Mouse (Mus musculus) forebrain, embryonic 11.5 days (tissue): ENCODE data around the gene Usp24. TPM values are rescaled to one million over a fixed set of nuclear protein-coding genes. Genes with fewer than 3 reads are reported as not detected.

Experiments used
- ATAC-seq: fragments of 200-750 bp; cut with Nextera tagmentation; replicated peaks from 2 replicates; pipeline ENCODE4 v1.8.0; 2017; ENCODE audit warnings: moderate TSS enrichment; ENCODE audit not compliant: low FRiP score
- DNase-seq: peaks from one replicate; pipeline ENCODE4 v3.0.0-alpha.2; 2017; ENCODE audit warnings: low spot score
- H3K27ac ChIP-seq: fragments of 300-500 bp; sonication (generic); 2 replicates; pipeline ENCODE4 v1.5.1; 2014; ENCODE audit warnings: low read depth, low read length
- H3K27me3 ChIP-seq: fragments of 300-500 bp; sonication (generic); 2 replicates; pipeline ENCODE4 v1.6.1; 2014; ENCODE audit warnings: mild to moderate bottlenecking, low read length, mixed read lengths; ENCODE audit not compliant: control insufficient read depth, insufficient read depth
- H3K36me3 ChIP-seq: fragments of 300-500 bp; sonication (generic); 2 replicates; pipeline ENCODE4 v1.6.1; 2014; ENCODE audit warnings: mild to moderate bottlenecking, low read length, moderate library complexity, mixed read lengths; ENCODE audit not compliant: control insufficient read depth, insufficient read depth
- H3K4me1 ChIP-seq: fragments of 300-500 bp; sonication (generic); replicated peaks from 2 replicates; pipeline ENCODE4 v1.6.1; 2014; ENCODE audit warnings: low read length, mixed read lengths; ENCODE audit not compliant: control insufficient read depth, insufficient read depth
- H3K4me2 ChIP-seq: fragments of 300-500 bp; sonication (generic); 2 replicates; pipeline ENCODE4 v1.6.1; 2014; ENCODE audit warnings: low read depth, mild to moderate bottlenecking, low read length, moderate library complexity, mixed read lengths; ENCODE audit not compliant: severe bottlenecking
- H3K4me3 ChIP-seq: fragments of 300-500 bp; sonication (generic); 2 replicates; pipeline ENCODE4 v1.5.1; 2014; ENCODE audit warnings: low read depth, low read length
- H3K9ac ChIP-seq: fragments of 300-500 bp; sonication (generic); 2 replicates; pipeline ENCODE4 v1.6.1; 2014; ENCODE audit warnings: low read length
- H3K9me3 ChIP-seq: fragments of 300-500 bp; sonication (generic); 2 replicates; pipeline ENCODE4 v1.6.1; 2016; ENCODE audit warnings: low read length, mixed read lengths; ENCODE audit not compliant: control insufficient read depth
- WGBS: fragments of 180-500 bp; shearing (Covaris S2); extraction: QIAGEN DNeasy Blood & Tissue Kit; methylation state at CpG from one replicate; pipeline ENCODE4 v1.1.7; 2014; 5-methylcytosine and 5-hydroxymethylcytosine counted together
- polyA plus RNA-seq: library from polyadenylated mRNA; unstranded; fragments of >200 nt; fragmentation: Nextera tagmentation; extraction: Ambion mirVana; gene quantifications from 2 replicates; pipeline ENCODE4 v1.2.1, GENCODE M21; 2014

Gene Usp24
- polyA plus RNA-seq, 1 experiment from 2014 or later: 12.8 TPM

DNA sequence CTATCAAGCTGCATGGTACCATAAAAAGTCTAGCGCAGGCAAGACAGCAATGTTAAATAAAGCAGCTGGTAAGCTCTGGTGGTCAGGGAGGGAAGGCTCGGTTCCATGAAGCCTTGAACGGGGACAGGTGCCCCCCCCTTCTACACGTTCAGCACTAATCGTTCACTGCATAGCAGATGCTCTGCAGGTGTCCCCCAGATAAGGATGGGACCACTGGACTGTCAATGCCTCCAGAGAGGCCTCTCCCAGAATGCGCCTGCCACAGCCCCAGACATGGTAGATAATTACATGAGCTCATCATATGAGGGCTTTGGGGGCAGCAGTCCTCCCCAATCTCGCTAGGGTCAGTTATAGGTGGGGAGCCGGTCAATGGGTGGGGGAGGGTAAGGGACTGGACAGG, 133.3 kb downstream of the Usp24 start:
- Histone ChIP-seq H3K4me1 (no peaks in the 10 kb centered on the region), H3K4me3 (no peak overlapping the region), H3K9me3 (no peaks in the 10 kb centered on the region), H3K27me3 (no peaks in the 10 kb centered on the region), H3K36me3 (no peaks in the 10 kb centered on the region), H3K9ac (no peak overlapping the region), H3K27ac (no peak overlapping the region), H3K4me2 (no peak overlapping the region)
- ATAC-seq: no peak
- WGBS: 89% methylated on average over 8 of the region's 8 CpGs
- DNase-seq: no peak

DNA sequence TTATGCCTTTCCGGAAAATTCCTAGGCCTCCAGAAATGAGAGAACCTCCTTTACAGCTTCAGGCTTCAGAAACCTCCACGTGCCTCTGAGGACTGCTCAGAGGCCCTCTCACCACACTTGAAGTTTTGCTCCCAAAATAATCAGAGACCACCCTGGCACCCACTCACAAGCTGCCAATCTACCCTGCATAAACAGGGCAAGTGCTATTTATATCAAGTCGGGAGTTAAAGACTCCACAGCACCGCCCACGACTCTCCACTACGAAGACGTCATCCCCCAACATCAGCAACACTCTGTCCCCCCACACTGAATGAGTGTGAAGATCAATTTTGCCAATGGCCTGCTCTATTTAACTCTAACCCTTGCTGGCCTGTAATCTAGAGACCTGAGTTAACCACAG, 136.4 kb downstream of the Usp24 start:
- DNase-seq: no peak
- Histone ChIP-seq H3K4me1 (no peaks in the 10 kb centered on the region), H3K9ac (no peak overlapping the region), H3K27me3 (no peaks in the 10 kb centered on the region), H3K4me2 (no peak overlapping the region), H3K9me3 (no peaks in the 10 kb centered on the region), H3K36me3 (no peaks in the 10 kb centered on the region), H3K27ac (no peak overlapping the region), H3K4me3 (no peak overlapping the region)
- ATAC-seq: no peak
- WGBS: 87% methylated on average over 7 of the region's 7 CpGs

DNA sequence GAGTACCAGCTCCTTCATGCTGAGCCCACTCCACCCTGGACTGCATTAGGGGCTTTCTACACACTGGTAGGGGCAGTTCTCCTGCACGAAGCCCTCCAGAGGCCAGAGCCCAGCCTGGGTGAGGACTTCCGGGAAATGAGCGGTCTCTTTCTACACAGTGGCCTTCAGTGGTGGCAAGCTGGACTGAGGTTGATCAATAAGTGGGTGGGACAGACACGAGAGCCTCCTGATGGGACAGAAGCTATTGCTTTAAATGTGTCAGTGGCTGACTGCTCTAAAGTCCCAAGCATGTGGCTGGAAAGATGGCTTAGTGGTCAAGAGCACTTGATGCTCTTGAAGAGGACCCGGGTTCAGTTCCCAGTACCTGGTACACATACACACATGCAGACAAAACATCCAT, 137.1 kb downstream of the Usp24 start:
- 89% methylated on average over 5 of the region's 5 CpGs for WGBS

DNA sequence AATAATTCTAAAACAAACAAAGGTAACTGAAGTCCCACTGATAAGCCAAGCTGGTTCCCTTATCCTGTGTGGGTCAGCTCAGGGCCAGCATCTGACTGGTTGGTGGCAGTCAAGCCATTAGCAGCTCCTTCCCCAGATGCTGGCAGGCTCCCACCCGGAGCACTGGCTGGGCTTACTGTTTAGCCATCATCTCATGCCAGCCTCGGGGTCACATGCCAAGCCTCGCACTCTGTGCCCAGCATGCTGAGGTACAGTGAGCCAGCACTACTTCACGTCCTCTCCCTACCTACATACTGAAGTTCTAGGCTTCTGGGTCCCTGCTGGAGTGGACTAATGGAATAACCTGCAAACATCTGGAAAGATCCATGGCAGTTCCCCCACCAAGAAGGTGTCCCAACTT, 137.5 kb downstream of the Usp24 start:
- Histone ChIP-seq H3K9me3 (no peaks in the 10 kb centered on the region), H3K4me2 (no peak overlapping the region), H3K9ac (no peak overlapping the region), H3K4me3 (no peak overlapping the region), H3K27ac (no peak overlapping the region), H3K27me3 (no peaks in the 10 kb centered on the region), H3K4me1 (no peaks in the 10 kb centered on the region), H3K36me3 (no peaks in the 10 kb centered on the region)
- 90% methylated on average over 4 of the region's 4 CpGs for WGBS
- DNase-seq (no peak), ATAC-seq (no peak)

More for the DNA sequence above, 137.1 kb downstream of the Usp24 start:
- DNase-seq: no peak
- H3K27me3 ChIP-seq: no peaks in the 10 kb centered on the region
- no peak overlapping the region for H3K27ac ChIP-seq
- H3K9me3 ChIP-seq: no peaks in the 10 kb centered on the region
- H3K36me3 ChIP-seq: no peaks in the 10 kb centered on the region
- ATAC-seq: no peak
- no peak overlapping the region for H3K4me2 ChIP-seq
- H3K4me1 ChIP-seq: no peaks in the 10 kb centered on the region
- no peak overlapping the region for H3K9ac ChIP-seq
- no peak overlapping the region for H3K4me3 ChIP-seq

DNA sequence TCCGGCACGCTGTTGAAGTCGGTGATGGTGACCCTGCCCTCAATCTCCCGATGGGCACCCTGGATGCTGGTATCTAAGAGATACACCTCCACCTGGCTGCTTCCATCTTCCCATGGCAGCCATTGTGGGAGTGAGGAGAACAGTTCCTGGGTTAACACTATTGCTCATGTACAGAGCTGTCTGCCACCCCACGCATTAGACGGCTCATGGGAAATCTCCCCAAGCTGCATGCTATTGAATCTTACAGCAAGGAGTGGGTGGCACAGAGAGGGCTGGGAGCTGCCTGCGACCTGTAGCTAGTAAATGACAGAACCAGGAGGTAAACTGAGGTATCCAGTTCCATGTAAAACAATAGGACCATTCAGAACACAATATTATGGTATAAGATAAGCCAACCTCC, 138.5 kb downstream of the Usp24 start:
- DNase-seq (no peak), ATAC-seq (no peak)
- WGBS: 93% methylated on average over 7 of the region's 7 CpGs
- Histone ChIP-seq H3K4me3 (no peak overlapping the region), H3K4me1 (no peaks in the 10 kb centered on the region), H3K4me2 (no peak overlapping the region), H3K27ac (no peak overlapping the region), H3K36me3 (no peaks in the 10 kb centered on the region), H3K27me3 (no peaks in the 10 kb centered on the region), H3K9ac (no peak overlapping the region), H3K9me3 (no peaks in the 10 kb centered on the region)

DNA sequence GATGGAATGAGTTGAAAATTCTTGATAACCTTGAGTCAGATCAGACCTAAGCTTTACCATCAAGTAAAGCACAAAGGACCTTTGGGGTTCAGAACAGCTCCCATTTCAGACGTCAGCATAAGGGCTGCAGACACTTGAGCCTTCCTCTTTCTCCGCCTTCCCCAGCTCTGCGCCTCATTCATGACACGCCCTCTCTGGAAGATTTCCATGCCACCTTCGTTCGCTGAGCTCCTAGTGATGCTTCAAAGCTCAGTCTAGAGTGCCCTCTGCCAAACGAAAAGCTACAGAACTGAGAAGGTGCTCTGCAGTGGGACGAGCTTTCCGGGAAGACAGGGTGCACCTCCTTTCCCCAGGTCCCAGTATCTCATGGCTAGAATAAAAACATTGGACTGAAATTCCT, 146.0 kb downstream of the Usp24 start:
- no peaks in the 10 kb centered on the region for H3K9me3 ChIP-seq
- H3K4me1 ChIP-seq: peaks cover 9% of the 10 kb centered on the region
- no peak overlapping the region for H3K4me2 ChIP-seq
- no peak overlapping the region for H3K9ac ChIP-seq
- no peaks in the 10 kb centered on the region for H3K36me3 ChIP-seq
- DNase-seq (no peak), ATAC-seq (no peak)
- WGBS: 81% methylated on average over 9 of the region's 9 CpGs
- no peak overlapping the region for H3K4me3 ChIP-seq
- H3K27ac ChIP-seq: no peak overlapping the region
- H3K27me3 ChIP-seq: peaks cover 22% of the 10 kb centered on the region

DNA sequence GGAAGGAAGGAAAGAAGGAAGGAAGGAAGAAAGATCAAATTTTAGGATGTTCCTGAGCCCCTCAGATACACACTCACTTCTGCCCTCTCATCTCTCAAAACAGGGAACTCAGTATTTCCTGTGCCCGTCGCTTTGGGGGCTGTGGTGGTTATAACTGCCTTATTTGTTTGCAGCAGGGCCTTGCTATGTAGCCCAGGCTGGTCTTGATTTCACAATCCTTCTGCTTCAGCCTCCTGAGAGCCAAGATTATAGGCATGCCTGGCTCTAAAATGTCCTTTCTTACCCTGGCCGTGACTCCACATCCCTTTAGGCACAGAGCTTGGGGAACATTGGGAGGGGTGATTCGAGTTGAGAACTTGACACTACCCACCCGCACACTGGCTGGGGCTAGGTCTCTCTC, 146.5 kb downstream of the Usp24 start:
- no peak for DNase-seq
- Histone ChIP-seq H3K4me1 (peaks cover 9% of the 10 kb centered on the region), H3K36me3 (no peaks in the 10 kb centered on the region), H3K27me3 (peaks cover 22% of the 10 kb centered on the region), H3K4me2 (no peak overlapping the region), H3K9me3 (no peaks in the 10 kb centered on the region), H3K4me3 (no peak overlapping the region), H3K9ac (no peak overlapping the region), H3K27ac (no peak overlapping the region)
- ATAC-seq: no peak
- WGBS: 76% methylated on average over 5 of the region's 5 CpGs

DNA sequence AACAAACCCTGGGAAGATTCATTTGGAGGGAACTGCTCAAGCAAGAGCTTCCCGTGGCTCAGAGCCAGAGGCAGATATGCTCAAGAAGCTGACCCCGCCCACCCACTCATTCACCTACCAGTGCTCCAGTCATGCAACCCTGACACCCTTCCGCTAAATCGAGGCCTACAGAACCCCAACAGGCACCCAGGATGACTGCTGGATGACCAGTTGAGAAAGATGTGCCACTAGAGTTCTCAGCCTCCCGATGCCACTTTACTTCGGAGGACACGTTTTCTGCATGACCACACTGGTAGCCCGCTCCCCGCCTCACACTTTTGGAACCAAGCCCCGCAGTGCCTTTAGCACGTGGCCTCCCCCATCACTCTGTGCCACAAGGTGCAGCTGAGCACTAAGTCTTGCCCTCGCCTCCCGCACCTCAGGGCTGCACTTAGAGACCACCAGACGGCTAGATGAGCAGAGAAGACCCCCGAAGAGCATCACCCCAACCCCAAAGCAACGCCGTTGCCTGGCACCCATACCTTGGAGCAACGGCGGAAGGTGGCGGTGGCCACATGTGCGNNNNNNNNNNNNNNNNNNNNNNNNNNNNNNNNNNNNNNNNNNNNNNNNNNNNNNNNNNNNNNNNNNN, 147.3 kb downstream of the Usp24 start:
- WGBS: 30% methylated on average over 21 of the region's 21 CpGs
- Histone ChIP-seq H3K9ac (peak overlapping the region; percentile 50), H3K9me3 (no peaks in the 10 kb centered on the region), H3K4me3 (peak overlapping the region; percentile 37), H3K36me3 (no peaks in the 10 kb centered on the region), H3K27me3 (peaks cover 22% of the 10 kb centered on the region), H3K27ac (no peak overlapping the region), H3K4me2 (peak overlapping the region; percentile 74), H3K4me1 (peaks cover 9% of the 10 kb centered on the region)
- DNase-seq: no peak
- ATAC-seq: peak; percentile 36

DNA sequence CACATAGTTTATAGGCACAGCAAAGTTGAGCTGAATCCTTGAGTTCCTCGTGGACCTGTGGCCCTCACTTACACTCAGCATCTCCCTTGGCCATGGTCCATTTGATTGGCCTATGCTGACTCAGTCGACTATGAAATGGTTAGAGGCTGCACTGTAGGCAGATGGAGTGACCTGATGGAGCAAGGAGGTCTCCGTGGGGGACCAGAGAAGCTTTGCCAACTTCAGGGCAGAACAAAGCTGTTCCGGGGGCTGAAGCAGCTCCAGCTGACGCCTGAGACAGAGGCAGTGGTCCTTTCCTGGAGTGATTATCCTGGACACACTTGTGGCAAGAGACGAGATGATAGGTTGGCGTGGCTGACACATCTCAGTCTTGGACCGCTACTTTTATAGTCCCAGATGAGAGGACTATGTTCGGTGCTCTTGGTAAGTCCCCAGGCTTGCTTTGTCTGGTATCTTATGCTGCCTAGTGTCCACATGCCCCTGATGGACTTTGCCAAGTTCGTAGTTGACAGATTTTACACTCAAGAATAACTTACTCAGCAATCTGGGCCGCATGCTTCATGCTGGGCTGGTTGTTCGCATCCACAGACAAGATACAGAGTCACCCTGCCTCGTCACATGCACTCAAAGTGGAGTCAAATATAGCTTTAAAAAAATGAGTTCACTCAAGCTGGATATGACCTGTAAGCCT, 151.6 kb downstream of the Usp24 start:
- Histone ChIP-seq H3K4me3 (no peak overlapping the region), H3K9me3 (no peaks in the 10 kb centered on the region), H3K4me2 (no peak overlapping the region), H3K9ac (no peak overlapping the region), H3K4me1 (peaks cover 9% of the 10 kb centered on the region), H3K36me3 (no peaks in the 10 kb centered on the region), H3K27ac (no peak overlapping the region), H3K27me3 (peaks cover 22% of the 10 kb centered on the region)
- WGBS: 82% methylated on average over 13 of the region's 13 CpGs
- DNase-seq: no peak
- no peak for ATAC-seq
